Mouse (Mus musculus) right cerebral cortex, adult 2 months (tissue): ENCODE measurements at regions not wholly inside any gene's neighbourhood (a gene's known extent, or its start where the extent isn't known, plus 50 kb on each side); places are given as distances from the start of the nearest gene placed in this dataset.

ENCODE experiments used
- DNase-seq, 2 experiments: peaks; one replicate each; pipeline ENCODE4 v3.0.0; 2021 to 2022; ENCODE audit warnings: low spot score in 2 of 2

GRCm38 (mm10) chr13:37503449-37503848, 158.4 kb downstream of the Ly86 start:
- DNase-seq = no peak

- DNase-seq = no peak
Observed at GRCm38 (mm10) chr13:37503898-37504297, 158.9 kb downstream of the Ly86 start.

- DNase-seq = no peak
Observed at GRCm38 (mm10) chr13:37504373-37504772, 159.4 kb downstream of the Ly86 start.

- no peak for DNase-seq
Observed at GRCm38 (mm10) chr13:37505617-37506016, 160.6 kb downstream of the Ly86 start.

- no peak for DNase-seq
Observed at GRCm38 (mm10) chr13:37506046-37506445, 161.0 kb downstream of the Ly86 start.

GRCm38 (mm10) chr13:37506701-37507100, 161.7 kb downstream of the Ly86 start:
- no peak for DNase-seq

GRCm38 (mm10) chr13:37507146-37507545, 162.1 kb downstream of the Ly86 start:
- no peak for DNase-seq

GRCm38 (mm10) chr13:37508385-37509351, 163.7 kb downstream of the Ly86 start:
- DNase-seq = no peak

GRCm38 (mm10) chr13:37509352-37509851, 164.4 kb downstream of the Ly86 start:
- DNase-seq = no peak

- no peak for DNase-seq
Observed at GRCm38 (mm10) chr13:37510511-37510910, 165.5 kb downstream of the Ly86 start.

- no peak for DNase-seq
Observed at GRCm38 (mm10) chr13:37511006-37511405, 166.0 kb downstream of the Ly86 start.

GRCm38 (mm10) chr13:37511406-37511805, 166.4 kb downstream of the Ly86 start:
- DNase-seq = no peak

GRCm38 (mm10) chr13:37512781-37513180, 167.8 kb downstream of the Ly86 start:
- no peak for DNase-seq

- DNase-seq = no peak
Observed at GRCm38 (mm10) chr13:37513206-37513904, 168.3 kb downstream of the Ly86 start.

- DNase-seq = peak; percentile 31 to 48
Observed at GRCm38 (mm10) chr13:37513905-37514607, 169.0 kb downstream of the Ly86 start.

- no peak for DNase-seq
Observed at GRCm38 (mm10) chr13:37514641-37515305, 169.8 kb downstream of the Ly86 start.

GRCm38 (mm10) chr13:37517055-37517807, 172.2 kb downstream of the Ly86 start:
- DNase-seq = no peak

GRCm38 (mm10) chr13:37519948-37520347, 174.9 kb downstream of the Ly86 start:
- DNase-seq = no peak

GRCm38 (mm10) chr13:37525097-37525726, 180.2 kb downstream of the Ly86 start:
- no peak for DNase-seq

- DNase-seq = no peak
Observed at GRCm38 (mm10) chr13:37526102-37526501, 181.1 kb downstream of the Ly86 start.
